Mouse (Mus musculus) gonadal fat pad, adult 2 months (tissue): ENCODE data around the gene Ppp5c. TPM values are rescaled to one million over a fixed set of nuclear protein-coding genes. Genes with fewer than 3 reads are reported as not detected.
"Not testable (repeated sequence)": the region's sequence is repeated elsewhere in the genome, so short reads cannot be mapped to it uniquely, and the experiment has no call there.

Source experiments
- DNase-seq: peaks from one replicate; pipeline ENCODE4 v3.0.0-alpha.2; 2012; ENCODE audit warnings: low read depth
- polyA plus RNA-seq: library from polyadenylated mRNA; depleted of rRNA; stranded (reverse); fragments of >200 nt; gene quantifications from 2 replicates; pipeline ENCODE4 v1.2.3, GENCODE M21; 2012; rRNA removed

Ppp5c gene
- polyA plus RNA-seq: 103 and 120 TPM in 2 replicates

DNA sequence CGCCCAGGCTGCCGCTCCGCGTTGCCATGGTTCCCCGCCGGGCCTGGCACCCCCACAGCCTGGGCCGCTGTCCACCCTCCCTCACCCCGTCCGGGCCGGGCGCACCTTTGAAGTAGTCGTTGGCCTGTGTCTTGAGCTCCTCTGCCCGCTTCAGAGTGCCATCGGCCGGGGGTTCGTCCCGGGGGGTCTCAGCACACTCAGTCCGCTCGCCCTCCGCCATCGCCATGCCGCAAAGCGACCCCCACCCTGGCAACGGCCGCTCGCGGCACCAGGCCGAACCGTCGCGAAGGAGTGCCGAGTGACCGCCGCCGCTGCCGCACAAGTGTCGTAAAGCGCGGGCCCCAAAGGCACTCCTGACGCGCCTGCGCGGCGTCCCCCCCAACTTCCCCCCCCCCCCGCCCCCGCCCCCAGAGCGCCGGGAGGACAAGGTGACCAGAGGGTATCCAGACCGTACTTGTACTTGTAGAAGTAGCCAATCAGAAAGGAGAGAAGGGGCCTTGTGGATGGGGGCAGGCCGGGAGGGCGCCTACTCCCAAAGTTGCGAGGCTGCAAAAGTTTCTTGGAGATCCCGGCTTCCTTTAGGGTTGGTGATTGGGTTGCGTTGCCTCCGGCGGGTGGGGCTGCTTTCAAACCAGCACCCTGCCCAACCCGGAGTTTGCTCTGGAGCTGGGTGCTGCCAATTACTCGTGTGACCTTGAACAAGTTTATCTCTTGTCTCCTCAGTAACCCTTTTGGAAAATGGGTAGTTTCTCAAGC is at the start of gene Ppp5c:
TSS of gene Ppp5c (minus strand) at position 337 of the 756 bp plus-strand sequence.
- no peak for DNase-seq

DNA sequence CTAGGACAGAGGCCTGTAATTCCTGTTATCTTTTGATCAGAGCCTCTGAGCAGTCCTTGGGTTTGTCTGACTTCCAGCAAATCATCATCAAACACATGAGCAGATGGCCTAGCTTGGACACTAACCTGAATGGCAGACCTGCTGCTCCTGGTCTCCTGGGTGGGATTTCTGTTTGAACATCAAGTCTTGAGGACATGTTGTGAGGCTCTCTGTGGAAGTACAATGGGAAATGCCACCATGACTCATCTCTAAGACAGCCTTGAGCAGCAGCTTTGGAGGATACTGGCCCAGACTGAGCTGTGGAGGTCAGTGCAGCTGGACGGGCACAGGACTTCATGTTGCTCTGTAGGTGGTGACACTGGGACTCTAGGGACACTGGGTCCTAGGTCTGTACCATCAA is 48.8 kb upstream of the Ppp5c start:
- no peak for DNase-seq

DNA sequence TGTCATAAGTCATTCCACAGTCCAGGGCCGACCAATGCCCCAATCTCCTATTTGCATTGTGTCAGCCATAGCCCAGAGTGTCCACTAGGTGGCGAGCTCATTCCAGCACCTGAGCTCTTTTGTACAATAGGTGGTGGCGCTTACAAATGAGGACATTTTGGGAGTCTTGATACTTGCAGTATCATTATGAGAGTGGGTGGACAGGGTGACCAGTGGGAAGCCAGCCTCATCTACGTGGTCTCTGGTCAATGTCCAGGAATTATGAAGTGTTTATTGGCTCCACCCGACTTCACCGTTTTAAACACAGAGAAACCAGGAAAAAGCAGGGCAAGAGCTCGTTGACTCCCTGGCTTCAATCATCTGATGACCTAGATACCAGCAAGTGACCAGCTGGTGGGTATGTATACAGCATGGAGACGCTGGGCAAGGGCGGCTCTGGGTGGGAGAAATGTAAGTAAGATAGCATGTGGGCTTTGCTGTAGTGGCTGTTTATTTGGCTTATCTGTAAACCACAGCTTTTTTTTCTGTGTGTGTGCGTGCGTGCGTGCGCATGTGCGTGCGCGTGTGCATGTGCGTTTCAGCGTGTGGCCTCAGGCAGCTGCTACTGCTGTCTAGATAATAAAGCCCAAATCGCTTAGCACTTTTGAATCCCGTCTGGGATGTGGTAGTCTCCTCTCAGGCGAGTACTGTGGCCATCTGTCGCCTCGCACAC is 46.3 kb upstream of the Ppp5c start, which contains the start of gene Psg16:
TSS of gene Psg16 (plus strand) at position 137 of the 712 bp plus-strand sequence.
- DNase-seq: no peak

DNA sequence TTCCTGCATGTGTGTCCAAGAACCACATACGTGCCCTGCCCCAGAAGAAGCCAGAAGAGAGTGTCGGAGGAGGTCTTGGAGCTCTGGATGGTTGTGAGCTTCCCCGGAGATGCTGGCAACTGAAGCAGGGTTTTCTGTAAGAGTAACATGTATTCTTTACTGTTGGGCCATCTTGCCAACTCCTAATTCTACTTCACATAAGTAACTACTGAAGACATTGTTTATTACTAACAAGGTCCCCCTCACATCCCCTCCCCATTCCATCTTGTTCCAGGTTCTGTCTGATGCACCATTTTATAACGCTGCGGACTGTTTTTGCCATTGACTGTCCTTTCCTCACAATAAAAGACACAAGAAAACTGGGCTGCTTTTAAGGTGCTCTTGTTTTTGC is 45.8 kb upstream of the Ppp5c start:
- no peak for DNase-seq

DNA sequence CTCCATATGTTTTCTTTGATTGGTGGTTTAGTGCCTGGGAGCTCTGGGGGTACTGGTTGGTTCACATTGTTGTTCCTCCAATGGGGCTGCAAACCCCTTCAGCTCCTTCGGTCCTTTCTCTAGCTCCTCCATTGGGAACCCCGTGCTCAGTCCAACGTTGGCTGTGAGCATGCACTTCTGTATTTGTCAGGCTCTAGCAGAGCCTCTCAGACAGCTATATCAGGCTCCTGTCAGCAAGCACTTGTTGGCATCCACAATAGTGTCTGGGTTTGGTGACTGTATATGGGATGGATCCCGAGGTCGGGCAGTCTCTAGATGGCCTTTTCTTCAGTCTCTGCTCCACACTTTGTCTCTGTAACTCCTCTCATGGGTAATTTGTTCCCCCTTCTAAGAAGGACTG is 39.9 kb upstream of the Ppp5c start:
- DNase-seq: not testable (repeated sequence)

DNA sequence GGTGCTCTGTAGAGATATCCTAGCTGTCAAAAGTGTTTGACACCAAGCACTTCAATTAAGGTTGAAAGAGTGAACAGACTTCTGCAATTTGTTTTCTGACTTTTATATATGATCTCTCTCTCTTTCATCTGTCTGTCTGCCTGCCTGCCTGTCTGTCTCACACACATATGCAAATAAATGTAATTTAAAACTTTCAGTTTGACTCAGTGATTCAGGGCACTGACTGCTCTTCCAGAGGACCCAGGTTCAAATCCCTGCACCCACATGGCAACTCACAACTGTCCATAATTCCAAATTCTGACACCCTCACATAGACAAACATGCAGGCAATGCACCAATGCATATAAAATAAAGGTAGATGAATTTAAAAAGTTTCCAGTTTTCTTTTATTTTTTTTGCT is 39.3 kb upstream of the Ppp5c start:
- no peak for DNase-seq

DNA sequence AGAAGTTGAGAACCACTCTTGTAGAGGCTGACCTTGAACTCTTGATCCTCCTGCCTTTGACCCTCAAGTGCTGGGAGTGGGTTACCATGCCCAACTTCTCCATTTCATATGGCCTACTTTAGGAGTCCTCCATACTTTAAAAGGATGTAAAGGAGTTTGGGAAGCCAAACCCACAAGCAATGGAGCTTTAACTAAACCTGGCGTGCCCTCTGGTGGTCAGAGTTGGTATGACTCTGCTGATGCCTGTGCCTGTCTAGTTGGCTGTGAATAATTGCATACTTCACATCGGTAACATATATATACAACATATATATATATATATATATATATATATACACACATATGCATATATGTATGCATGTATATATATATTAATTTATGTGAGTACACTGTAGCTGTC is 38.7 kb upstream of the Ppp5c start:
- DNase-seq: no peak

DNA sequence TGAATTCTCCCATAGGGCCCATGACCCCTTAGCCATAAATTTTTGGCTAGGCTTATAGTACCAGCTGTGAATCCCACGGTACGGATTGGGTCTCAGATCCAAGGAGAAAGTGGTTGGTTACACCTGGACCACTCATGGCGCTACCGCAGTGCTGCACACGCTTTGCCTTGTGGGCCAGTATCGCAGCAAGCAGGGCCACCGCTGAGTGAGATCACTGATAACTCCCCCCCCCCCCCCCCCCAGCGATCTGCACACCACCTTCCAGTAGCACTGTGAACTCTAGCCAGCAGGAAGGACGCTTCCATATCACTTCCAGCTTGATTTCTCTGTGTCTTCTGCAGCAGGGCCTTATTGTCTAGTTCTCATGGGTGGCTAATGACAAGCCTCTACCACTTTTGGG is 37.9 kb upstream of the Ppp5c start:
- no peak for DNase-seq

DNA sequence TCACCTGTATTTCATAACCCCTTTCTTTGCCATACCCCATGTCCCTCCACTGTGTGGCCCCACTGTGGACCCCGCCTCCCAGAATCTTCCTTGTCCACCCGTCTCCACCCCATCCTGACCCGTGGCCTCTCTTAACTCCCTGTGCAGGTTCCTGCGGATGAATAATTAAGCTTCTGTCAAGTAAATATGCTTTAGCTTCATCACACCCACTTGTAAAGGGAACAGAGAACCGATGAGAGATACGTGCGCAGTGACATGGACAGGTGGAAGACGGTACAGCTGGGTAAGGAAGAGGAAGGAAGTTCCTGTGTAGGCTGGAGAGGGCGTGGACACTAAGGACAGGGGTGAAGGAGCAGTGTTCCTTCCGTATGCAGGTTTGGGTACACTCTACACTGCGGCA is 35.1 kb upstream of the Ppp5c start:
- no peak for DNase-seq

DNA sequence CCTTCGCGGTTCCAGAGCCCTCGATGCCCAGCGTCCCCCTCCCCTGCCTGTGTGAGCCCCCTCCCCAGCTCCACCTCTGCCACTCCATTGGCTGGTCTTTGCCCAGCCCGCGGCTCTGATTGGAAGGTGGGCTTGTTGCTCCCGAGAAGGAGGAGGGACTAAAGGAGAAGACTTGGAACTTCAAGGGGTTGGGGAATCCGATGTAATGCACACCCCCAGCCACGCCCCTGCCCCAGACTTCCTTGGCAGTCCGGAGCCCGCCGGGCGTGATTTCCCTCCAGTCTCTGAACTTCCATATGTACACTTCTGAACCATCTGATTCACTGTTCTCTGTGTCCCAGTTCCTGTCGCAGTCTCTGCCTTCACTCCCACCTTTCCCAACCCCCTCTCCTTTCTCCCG is 34.7 kb upstream of the Ppp5c start, which contains the start of gene Hif3a:
TSS of gene Hif3a (minus strand) at position 39 of the 400 bp plus-strand sequence.
- no peak for DNase-seq

DNA sequence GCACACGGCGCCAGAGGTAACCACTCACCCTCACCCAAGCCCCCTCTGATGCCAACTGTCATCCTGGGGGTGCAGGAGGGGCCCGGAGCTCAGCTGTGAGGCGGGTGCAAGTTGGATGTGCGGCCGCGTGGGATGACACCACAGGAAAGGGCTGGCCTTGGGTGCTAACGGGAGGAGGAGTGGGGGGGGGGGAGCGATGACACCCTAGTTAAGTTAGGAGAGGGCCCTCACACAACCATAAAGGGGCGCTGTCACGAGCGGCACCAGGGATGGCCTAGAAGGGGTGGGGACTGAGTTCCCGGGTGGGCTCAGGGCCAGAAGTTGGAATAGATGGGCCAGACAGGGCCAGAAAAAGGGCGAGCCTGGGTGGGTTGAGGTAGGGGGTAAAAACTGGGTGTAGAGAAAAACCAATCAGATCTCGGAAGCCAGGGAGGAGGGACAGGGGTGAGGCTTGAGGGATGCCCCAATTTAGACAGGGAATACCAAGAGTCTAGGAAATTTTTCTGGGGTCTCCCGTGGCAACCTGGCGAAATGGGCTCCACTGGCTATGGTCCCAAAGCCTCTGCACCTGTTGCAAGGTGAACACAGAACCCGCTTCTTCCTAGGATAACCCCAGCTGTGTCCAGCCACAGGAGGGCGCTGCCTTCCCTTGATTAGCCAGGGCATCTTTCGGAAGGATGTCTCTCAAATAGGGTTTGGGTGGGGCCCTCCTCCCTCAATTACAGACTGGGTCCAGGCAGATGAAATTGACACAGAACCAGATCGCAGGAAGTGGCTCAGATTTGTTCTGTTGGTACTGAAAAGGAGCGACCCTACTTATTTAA is 33.3 kb upstream of the Ppp5c start:
- DNase-seq: no peak

DNA sequence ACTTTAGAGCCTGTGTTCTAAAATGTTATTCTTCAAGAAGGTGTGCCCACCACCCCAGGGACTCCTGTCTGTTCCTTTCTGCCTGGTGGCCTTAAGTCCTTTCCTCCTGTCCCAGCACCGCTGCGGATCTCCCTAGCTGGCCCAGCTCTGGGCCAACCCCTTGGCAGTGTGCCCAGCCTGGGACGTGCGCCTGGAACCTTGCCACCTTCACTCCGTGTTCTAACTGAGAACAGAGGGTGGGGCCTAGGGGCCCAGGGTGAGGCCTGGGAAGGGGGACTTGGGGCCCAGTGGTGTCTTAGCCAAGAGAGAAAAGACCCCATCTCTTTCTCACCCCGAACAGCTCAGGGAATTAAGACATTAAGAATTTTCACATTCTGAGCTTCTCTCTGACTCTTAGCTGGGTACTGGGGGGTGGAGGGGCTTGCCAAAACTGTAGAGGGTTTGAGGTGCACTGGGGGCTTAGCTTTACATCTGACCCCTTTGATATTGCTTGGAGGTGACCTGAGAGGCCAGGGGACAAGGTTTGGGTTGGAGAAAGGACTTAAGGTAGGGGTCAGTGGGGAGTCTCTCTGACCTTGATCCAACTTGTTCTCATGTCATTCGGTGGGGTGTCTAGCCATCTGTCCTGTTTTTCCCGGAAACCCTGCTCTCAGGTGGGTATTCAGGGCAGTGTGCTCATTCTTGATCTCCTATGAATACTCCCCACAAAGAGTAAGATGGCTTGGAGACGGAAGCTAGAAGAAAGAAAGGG is 32.5 kb upstream of the Ppp5c start:
- DNase-seq: no peak

DNA sequence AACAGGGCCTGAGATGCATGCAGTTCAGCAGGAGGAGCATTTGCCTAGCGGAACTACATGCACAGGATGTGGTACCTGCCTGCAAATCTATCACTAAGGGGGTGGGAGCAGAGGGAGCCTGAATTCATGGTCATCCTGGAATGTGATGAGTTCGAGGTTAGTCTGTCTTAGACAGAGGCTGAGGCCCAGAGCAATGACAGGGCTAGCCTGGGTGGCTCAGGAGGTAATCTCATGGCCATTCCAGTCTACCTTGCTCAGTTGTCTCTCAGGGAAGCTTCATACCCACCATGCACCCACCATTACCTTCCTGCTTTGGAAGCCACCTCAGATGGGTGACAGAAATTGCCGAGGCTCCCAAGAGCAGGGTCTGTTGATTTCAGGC is 31.7 kb upstream of the Ppp5c start:
- no peak for DNase-seq

DNA sequence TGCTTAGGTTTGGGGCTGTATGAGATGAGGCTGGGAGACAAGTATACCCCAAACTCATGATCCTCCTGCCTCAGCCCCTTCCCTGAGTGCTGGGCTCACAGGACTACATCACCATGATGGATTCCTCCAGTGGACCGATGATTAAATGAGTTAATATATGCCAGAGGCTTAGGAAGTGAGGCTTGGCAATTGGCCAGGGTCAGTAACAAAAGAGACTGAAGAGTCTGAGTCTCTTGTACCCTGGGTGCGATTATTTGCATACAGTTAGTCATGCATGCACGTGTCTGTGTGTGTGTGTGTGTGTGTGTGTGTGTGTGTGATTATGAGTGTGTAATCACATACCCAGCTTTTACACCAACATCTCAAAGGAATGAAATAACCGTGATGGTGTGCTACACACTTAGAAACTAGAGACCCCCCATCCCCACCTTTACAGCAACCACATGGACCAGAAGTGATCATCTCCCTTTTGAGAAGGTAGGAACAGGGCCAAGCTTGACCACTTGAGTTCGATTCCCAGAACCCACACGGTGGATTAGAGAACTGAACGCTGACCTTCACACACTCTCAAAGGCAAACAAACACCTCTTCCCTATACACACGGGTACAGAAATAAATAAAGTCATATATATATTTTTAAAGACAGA is 31.2 kb upstream of the Ppp5c start:
- no peak for DNase-seq

DNA sequence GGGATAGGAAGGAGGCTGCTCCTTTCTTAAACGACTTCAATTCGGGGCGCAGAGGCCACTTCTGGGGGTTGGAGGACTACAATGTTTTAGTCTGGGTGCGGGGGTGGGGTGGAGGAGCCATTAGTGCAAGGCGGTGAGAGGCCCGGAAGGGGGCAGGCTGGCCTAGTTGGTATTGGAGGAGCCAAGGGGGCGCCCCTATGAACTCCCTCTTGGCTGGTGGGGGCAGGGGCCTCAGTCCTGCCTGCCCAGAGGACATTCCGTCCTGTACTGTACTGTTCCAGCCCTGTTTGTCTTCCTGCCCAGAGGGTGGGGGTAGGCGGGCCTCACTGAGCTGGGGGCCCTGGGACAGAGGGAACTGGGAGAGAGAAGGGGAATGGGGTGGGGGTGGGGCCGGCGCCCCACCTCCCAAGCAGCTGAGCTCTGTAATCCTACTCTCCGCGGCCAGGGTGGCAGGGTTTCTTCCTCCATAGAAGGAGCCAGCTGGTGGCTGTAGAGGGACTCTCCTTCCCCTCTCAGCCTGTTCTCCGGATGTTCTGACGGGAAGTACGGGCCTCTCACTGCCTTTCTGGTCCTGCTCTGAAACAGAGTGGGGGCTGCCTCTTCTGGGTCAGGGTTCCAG is 30.5 kb upstream of the Ppp5c start:
- DNase-seq: no peak

DNA sequence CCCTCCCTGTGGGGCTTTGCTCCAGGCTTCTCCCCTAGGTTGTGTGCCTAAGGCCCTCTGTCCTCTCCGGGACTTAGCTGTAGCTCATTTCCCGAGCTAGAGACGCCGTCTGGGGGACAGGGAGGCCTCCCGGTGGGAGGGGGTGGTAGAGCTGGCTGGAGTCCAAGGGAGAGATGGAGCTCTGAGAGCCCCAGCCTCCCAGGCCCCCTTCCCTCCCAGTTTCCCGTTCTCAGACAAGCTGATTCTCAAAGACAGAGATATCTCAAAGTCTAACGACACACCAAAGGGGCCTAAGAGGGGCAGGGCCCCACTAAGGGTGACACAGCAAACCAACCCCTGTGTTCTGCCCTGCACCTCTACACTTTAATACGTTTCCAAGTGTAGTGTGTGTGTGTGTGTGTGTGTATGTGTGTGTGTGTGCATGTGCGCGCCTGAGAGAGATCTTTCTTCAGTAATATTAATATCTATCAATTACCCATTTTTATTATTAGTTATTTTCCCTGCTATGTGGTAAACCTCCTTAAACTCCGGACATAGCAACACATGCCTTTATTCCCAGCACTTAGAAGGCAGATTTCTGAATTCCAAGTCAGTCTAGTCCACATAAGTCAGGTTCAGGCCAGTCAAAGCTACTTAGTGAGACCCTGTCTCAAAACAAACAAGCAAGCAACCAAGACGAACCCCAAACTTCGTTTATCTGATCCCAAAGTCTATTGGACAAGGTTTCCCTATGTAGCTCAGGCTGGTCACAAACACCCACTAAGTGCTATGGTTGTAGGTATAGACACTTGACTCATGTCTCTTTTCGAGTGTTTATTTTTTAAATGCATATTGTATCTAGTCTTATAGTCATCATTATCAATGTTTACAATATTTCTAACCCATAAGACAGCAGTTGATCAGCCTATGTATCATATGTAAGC is 29.1 kb upstream of the Ppp5c start:
- no peak for DNase-seq

DNA sequence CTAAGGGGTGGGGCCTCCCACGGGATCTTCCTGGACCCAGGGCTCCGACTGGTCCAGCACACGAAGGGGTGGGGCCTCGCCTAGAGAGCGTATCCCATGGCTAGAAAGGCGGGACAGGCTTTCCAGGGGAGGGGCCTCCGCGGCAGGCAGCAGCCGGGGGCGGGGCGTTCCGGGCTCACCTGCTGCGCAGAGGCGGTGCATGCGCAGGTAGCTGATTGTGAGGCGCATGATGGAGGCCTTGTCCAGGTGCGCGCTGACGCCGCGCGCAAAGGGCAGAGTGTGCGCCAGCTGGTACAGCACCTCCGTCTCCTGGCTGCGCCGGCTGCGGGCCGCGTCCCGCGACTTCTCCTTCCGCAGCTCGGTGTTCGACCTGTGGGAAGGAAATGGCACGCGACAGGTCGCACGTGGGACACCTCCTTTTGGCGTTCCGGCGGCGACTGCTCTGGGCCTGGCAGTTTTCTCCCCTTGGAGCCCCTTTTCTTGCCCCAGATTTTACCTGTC is 28.4 kb upstream of the Ppp5c start:
- DNase-seq: peak; percentile 33

DNA sequence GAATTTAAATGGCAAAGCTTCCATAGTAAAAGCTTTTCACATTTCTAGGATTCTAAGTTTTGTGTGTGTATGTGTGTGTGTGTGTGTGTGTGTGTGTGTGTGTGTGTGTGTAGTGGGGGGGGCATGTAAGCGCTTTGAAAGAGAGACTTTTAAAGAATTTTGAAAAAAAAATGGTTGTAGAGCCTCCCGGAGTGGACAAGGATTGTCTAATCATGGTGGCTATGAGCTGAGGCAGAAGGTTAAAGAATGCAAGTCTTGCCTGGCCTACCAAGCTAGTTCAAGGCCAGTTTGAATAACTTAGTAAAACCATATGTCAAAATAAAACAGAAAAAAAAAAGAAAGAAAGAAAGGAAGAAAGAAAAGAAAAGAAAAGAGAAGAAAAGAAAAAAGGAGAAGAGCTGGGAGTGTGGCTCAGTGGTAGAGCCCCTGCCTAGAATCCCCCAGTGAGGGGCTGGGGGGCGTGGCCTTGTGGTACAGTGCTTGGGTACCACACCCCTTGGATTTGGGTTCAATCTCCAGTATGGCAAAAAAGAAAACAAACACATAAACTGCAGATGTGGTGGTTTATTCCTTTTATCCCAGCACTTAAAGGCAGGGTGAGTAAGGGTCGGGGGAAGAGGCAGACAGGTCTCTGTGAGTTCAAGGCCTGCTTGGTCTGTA is 27.7 kb upstream of the Ppp5c start:
- no peak for DNase-seq
